Mouse (Mus musculus) bone marrow, adult 2 months (tissue): ENCODE data around the gene Lgi4.

Experiments
- CTCF ChIP-seq: fragments of 200-500 bp; IDR thresholded peaks from 2 replicates; pipeline ENCODE4 v1.5.1; 2011; ENCODE audit warnings: low read length, control low read depth; ENCODE audit not compliant: control insufficient read depth, insufficient read depth
- POLR2A ChIP-seq: fragments of 200-500 bp; IDR thresholded peaks from 2 replicates; pipeline ENCODE4 v1.6.1; 2011; ENCODE audit warnings: low read depth, mild to moderate bottlenecking, control low read depth, low read length, borderline replicate concordance; ENCODE audit not compliant: control insufficient read depth

DNA sequence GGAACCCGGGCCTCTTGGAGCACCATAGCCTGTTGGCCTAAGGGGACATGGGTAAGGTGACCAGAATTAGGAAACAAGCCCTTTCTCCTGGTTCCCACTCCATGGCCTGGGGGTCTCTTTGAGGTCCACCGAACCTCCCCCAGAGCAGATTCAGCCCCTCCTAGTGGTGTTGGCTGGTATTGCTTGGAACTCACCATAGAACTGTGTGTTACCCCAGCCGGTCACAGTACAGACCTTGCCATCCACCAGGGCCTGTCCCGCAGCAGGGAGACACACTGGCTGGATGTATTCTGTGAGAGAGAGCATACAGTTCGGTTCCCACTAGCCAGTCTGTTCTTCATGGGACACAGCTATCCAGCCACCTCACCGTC, 40.5 kb downstream of the Lgi4 start:
- TF ChIP-seq CTCF (peak; percentile 22; the same call in 1 of the 2 replicates), POLR2A (no peak)
